Mouse (Mus musculus) B cell, adult 2 months (primary cell): ENCODE measurements around the gene Slc4a10.
"Not testable (repeated sequence)": the region's sequence is repeated elsewhere in the genome, so short reads cannot be mapped to it uniquely, and the experiment has no call there.

Experiments
- DNase-seq, 2 experiments: peaks; one replicate each; pipeline ENCODE4 v3.0.0; 2022

Gene Slc4a10

DNA sequence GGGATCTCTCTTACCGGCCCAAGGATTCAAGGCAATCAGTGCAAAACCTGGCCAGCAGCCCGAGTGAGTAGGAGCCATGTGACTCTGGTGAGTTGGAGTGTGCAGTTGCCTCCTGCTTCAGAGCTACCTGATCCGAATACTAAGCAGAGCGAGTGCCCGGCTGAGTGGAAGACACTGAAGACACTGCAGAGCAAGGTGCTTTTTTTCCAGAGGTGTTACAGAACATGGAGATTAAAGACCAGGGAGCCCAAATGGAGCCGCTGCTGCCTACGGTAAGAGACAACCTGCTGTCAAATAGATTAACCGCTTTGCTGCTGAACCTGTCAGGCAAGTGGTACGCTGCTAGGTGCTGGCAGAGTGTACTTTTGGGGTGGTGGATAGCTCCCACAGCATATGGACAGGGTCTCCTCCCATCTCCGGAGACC lies at the start of gene Slc4a10:
Slc4a10 (plus strand) TSS at position 42 of the 425 bp plus-strand sequence.
- DNase-seq: no peak

DNA sequence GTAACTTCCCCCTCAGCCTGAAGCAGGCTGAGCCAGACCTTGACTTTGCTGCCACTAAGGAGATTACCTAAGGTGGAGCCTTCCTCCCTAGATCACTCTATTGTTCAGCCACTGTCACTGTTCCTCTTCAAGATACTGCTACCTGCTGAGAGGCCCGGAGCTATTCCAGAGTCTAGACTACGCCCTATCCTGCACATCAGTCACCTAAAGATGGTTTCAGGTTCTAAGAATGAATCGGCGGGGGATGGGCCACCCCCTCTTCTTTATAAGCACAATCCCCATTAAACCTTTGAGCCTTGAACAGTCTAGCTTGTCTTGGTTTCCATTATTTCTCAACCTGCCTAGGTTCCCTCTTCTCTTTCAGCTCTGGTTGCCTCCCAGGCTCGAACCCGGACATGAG lies 45.0 kb upstream of the Slc4a10 start:
- DNase-seq: not testable (repeated sequence)

DNA sequence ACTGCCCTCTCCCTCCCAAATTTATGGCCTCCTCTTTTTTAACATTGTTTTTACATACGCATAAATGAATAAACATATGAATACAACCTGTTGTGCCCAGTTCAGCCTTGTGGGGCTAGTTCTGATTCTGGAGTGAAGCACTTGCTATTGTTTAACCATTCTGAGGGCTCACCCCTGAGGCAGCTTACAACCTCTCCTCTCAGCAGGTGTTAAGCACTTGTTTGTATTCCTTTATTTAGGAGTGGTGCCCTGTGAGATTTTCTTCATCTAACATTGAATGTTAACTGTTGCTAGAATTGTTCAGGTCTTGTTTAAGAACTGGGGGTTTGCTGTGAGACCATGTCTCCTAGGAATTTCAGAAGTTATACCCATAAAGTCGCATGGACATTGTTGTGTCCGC lies 28.1 kb upstream of the Slc4a10 start:
- DNase-seq: no peak

DNA sequence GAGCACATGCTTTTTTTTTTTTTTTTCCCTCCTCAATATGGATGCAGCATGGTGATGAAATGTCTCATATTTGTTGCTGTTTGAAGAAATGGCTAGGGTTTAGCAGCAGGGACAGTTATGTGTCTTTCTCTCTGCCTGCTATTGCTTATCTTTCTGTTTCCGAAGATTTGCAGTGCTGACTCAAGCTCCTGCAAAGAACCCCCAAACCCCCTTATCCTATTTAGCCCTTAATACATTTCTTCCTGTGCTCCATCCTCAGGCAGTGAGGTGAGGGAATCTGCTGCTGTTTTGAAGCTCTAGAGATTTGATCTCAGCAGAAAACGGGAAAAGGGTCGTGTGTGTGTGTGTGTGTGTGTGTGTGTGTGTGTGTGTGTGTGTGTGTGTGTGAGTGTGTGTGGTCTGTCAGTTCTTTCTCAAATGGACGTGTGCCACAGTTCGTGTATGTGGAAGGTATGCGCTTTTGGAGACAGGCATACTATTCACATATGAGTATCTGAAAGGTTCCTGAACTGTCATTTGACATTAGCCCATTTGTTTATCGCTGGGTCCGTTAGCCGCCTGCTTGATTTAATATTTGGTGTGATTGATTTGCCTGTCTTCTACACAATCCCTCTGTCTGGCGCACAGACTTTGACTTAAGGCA lies 720 bp downstream of the Slc4a10 start:
- DNase-seq: no peak

DNA sequence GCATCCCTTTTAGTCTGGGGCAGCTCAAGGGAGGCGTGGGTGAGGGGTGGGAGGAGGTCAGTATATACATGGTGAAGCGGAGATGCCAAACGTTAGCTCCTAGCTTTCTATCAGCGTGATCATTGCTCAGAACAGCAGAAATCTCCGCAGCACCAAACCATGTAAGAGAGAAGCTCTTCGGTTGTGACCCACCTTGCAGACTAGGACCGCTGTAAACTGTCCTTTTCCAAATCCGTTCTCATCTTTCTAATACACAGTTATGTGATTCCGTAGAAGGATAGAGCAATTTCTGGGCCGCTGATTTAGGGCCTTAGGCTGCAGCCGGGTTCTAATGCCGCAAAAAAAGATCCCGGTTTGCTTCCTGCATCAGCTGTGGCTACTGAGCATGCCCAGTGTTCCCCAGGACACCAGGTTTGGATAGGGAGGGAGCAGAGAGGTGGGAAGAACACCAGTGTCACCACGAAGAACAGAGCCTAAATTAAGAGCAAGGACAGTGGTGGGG lies 1.3 kb downstream of the Slc4a10 start:
- DNase-seq: no peak

DNA sequence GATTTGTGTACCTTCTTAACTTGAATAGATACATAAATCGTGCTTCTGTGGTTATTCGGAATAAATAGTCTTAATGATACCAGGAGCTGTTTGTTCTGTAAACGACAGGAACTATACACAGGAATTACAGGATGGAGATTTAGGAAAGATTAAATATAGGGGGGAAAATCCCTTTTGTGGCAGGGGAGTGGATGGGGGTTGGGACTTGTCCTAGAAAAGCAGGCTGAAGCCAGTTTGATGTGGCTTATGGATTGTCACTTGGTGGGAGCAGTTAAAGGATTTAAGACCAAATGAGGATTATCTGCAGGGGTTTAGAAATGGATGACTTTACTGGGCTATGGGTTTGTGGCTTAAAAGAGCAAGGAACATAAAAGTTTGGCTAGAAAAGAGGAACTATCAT lies 1.9 kb downstream of the Slc4a10 start:
- DNase-seq: no peak

DNA sequence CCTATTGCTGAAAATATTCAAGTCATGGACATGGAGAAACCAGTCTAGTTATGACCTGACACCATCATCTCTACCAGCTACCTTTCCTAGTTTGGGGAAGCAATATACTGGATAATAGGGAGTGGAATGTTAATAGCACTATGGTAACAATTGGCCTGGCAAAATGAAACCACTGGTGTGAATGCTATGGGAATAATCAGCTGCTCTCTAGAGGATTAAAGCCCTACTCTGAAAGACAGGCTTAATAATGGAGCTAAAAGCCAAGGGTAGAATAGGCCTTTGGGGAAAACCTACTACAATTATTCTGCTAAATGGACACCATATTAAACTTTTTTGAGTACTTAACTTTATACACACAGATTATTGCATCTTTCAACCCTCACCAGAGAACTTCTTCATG lies 30.2 kb downstream of the Slc4a10 start:
- no peak for DNase-seq

DNA sequence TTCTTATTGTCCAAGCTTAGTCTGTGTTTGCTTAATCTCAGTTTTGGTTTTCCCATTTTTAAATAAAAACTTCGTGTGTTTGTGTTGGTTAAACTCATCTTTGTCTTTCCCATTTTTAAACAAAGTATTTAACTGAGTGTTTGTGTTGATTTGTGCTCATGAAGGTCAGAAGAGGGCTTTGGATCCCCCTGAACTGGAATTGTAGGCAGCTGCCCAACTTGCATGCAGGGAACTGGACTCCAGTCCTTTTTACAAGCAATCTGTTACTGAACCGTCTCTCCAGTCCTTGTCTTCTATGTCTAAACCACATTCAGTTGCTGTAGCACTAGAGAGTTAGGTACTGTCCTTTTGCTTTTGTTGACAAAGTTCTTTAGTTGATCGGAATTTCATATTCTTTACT lies 41.3 kb downstream of the Slc4a10 start:
- no peak for DNase-seq

DNA sequence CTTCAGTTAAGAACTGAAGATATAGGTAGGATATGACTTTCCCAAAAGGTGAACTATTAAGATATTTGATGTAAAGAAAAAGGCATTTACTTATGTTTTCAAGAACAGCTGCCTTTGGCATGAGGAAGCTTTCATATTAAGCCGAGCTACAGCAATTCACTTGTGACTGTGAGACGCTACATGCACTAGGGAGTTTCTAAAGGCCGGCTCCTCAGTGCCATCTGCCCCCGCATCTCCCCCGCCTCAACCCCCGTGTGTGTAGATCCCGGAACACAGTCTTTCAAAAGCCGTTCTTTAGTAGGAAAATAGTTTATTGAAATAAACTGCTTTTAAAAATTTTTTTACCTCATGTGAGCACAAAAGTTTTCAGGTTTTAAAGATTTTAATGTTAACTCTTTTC lies 42.5 kb downstream of the Slc4a10 start:
- DNase-seq: no peak

DNA sequence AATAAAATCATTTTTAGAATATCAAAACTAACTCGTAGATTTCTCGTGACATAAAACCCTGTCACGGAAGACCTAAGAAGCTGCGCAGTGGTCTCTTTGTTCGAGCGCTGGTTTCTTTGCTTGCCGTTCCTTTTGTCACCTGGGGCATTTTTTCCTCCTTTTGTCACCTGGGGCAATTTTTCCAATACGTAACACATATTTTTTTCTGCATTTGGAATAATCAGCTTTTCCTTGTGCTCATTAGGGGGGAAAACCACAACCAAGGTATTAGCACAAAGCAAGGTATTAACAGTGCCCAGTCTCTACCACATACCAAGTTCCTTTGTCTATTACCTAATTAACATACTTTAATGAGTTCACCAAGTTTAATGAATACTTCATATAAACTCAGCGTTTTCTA lies 42.9 kb downstream of the Slc4a10 start:
- no peak for DNase-seq

DNA sequence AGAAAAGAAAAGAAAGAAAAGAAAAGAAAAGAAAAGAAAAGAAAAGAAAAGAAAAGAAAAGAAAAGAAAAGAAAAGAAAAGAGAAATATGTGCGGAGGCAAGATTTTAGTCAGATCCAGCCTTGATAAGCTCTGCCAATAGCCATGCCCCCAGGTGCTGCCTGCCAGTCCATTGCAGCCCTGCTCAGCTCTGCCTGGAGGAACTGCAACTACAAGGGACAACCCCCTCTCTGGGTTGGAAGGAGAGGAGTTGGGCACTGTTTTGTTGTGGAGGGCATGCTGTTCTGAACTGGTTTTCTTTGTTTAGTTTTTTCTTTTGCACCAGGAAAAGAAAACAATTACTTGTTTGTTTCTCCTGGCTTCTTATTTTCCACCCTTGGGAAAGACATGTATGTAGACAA lies 54.3 kb downstream of the Slc4a10 start:
- no peak for DNase-seq

DNA sequence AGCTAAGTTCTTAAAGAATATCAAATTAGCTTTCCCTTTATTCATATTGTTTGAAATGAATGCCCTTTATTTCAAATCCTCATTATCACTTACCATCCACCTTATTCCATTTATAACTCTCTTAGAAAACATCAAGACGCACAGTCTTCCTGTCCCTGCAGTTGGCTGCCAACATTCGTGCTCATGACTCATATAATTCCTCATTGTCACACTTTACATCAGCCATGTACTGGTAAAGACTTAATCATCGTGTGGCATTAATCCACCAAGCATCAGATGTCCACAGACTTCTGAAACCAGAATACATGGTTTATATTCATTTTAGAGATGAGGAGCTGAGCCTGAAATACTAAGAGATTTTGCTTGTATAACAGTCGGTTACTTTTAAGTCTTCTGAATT lies 69.1 kb downstream of the Slc4a10 start:
- DNase-seq: no peak

DNA sequence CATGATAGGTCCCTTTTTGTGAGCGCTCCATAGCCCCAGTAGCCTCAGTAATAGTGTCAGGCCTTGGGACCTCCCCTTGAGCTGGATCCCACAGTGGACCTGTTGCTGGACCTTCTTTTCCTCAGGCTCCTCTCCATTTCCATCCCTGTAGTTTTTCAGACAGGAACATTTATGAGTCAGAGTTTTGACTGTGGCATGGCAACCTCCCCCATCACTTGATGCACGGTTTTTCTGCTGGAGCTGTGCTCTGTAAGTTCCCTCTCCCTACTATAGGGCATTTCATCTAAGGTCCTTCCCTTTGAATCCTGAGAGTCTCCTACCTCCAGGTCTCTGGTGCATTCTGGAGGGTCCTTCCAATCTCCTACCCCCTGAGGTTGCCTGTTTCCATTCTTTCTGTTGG lies 83.7 kb downstream of the Slc4a10 start:
- DNase-seq: no peak

DNA sequence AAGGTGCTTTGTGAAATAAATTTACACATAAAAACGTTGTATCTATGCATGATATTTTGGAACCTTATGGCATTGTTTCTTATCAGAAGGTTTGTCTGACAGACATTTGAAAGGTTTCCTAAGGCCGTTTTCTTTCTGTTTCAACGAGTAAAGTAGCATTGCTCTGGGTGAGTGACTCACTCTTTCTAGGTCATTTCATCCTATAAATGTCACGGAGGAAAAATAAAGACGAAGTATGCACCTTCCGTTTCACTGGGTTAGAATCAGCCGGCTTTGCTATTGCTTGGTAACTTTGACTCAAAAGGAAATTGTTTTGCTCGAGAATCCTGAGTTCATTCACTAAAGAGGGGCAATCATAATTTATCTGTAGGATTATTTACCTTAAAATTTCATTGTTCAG lies 88.6 kb downstream of the Slc4a10 start:
- DNase-seq: no peak

DNA sequence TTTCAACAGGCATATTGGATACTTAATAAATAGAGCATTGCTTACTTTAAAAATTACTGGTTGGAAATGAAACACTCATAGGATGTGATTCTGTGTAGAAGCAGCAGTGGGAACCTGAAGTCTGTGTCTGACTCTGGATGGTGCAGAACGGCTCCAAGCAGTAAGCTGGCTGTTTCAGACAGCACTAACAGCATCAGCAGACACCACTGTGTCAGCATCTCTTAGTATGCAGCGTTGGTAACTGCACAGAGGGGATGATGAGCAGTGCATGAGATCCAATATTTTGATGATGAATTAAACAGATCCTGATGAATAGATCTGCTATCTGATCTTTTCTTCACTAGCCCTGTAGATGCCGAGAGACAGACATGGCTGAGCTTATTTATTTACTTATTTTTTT lies 101.4 kb downstream of the Slc4a10 start:
- no peak for DNase-seq

DNA sequence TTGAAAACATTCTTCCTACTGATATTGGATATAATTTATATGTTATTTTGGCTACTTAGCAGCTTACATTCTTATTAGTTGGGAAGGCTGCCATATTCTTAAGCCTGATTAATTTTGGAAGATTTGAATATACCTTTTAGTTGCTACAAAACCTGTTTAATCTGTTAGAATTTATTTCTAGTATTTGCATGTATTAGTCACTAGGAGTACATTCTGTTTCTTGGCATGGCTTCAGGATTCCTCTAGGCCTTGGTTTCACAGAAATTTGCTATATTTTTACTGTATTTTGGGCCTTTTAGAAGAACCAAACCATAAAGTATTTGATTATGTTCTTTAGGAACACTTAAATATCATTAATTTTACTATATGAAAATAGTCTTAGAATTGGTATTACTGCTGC lies 103.2 kb downstream of the Slc4a10 start:
- DNase-seq: no peak

DNA sequence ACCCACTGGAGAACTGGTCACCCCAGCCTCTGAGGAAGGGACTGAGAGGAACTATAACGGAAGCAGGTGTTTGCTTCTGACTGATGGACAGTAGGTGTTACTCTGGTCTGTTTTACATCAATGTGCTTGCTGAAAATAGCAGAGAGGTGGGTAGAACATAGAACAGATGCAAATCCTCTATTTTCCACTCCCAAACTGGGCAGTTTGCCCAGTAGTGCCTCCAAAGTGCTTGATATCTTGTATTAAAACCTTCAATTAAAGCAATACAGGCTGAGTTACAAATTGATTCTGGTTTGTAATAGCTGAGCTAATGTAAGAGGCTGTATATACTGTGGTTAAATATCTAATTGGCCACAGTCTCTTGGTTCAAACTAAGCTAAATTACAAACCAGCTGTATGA lies 104.6 kb downstream of the Slc4a10 start:
- DNase-seq: no peak

DNA sequence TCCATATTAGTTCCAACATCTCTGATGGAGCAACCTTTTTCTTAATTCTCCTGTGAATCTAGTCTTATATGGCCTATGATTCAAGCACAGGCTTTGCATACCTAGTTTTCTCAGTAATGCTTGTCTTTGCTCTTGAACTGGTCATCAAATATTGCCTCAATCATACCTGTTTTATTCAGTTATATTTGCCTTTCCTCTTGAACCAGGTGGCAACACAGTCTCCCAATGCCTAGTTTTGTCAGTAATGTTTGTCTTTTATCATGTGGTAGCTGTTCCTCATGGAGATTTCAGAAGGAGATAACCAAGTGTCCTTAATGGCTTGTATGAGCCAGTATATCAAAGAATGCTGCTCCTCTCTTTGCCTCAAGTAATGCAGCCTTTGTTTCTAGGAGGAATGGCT lies 163.8 kb downstream of the Slc4a10 start:
- DNase-seq: no peak

DNA sequence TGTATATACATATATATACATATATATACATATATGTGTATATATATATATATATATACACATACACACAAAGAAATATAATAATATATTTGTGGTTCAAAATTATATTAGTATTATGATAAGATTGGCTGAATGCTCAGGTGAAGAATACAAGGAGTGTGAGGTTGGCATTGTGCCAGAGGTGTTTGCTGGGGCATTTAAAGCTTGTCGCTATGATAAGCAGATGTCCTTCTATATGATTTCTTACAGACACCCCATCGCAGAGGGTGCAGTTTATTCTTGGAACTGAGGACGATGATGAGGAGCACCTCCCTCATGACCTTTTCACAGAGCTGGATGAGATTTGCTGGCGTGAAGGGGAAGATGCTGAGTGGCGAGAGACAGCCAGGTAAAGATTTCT lies 164.8 kb downstream of the Slc4a10 start:
- DNase-seq: no peak

DNA sequence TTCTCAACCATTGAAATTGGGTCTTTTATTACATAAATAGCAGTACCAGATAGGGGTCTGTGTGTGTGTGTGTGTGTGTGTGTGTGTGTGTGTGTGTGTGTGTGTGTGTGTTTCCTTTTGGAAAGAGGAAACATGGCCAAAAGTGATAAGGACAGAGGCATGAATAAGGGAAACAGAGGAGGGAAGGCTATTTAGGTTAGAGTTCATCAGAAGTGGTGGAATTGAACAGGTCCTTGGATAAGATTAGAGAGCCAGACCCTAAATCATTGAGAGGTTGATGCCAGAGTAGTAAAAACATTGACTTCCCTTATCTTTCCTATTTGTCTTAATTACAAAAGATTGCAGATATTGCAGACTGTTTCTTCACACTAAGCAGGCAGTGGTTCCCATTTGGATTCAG lies 181.3 kb downstream of the Slc4a10 start:
- DNase-seq: no peak

DNA sequence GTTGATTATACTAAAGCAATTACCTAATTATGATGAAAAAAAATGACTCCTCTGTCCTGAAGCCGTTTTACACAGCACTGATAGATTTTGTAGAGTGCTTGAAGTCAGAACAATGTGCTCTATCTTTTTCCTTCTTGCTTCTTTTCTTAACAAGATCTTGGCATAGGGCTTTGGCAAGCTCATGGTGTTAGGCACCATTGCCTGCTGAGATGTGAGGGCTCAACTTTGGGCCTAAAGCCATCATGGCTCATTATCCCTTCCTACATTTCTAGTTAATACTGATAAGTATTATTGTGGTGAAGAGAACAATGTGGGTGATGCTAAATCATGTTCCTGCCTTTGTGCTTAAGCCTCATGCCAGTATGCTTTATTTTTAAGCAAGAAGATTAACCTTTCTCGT lies 185.0 kb downstream of the Slc4a10 start:
- no peak for DNase-seq

DNA sequence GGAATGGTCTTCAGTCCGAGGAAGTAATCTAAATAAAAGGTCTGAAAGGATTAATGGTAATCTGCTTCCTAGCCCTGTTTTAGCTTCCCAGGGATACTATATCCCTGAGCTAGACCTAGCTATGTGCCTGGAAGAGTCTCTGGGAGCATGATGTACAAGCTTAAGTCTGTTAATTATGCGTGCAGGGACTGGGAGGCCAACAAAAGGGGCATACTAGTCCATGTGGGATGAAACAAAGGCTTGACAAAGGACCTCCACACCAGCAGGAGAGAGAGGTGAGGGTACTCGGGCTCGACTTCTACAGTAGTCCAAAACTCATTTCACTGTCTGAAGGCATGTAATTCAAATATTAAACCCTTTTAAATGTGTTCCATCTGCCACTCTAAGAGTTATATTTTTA lies 197.9 kb downstream of the Slc4a10 start:
- no peak for DNase-seq

DNA sequence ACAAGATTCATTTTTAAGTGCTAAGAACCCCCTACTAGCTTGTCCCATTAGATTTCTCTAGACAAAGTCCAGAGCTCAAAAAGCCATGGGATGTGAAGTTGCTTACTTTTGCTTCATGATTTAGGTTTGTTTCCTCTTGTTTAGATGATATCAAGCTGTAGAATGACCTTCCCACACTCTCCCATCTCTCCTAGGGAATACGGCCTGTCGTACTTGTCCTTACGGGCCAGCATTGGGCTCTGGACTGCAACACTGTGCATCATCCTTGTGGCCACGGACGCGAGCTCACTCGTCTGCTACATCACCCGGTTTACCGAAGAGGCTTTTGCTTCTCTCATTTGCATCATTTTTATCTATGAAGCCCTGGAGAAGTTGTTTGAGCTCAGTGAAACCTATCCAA lies 222.2 kb downstream of the Slc4a10 start:
- DNase-seq: no peak

DNA sequence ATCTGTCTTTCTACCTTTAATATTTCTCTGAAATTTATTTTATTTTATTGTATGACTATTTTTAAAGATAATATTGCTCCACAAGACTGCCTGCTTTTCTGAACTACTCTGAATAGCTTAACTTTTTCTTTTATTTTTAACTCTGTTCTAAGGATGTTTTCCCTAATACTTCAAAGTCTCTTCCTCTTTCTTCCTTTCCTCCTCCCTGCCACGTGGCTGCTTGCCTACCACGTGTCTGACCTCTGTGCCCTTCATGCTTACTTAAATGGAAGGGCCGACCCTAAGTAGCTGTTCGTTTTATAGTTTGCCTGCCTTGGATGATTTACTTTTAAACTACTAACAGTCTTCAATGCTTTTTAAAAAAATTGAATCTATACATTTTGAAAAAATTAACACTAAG lies 225.6 kb downstream of the Slc4a10 start:
- no peak for DNase-seq

DNA sequence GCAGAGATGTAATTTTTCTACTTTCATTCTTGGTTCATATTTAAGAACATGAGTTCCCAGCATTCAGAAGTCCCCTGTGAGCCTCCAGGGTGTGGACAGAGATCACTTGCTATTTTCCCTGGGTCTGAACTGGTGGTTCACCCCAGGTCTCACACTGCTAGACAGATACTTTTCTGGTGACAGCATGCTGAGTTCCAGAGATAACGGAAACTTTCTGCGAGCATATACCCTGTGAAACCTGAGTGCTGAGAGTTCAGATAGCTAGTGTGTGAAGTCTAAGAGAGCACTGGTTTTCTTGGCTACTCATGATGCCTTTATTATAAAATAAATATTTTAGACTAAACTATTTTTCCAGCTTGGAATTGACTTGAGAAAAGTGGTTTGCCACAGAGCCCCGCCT lies 232.5 kb downstream of the Slc4a10 start:
- DNase-seq: no peak

DNA sequence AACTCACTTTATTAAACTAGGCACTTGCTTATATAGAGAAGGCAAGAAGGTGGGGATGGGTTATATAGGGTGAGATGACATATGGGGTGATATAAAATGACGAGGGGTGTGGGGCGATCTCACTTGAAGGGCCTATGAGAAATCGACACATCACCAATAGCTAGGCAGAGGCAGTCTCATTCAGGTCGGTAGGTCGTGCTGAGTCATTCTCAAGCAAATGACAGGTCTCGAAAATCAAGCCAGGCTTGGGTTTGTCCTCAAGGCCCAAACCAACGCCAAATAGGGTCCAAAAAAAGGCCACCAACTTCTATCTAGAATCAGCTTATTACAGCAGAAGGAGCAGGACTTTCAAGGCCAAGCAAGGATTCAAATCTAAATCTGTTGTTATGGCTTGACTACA lies 233.5 kb downstream of the Slc4a10 start:
- DNase-seq: no peak
